Mouse (Mus musculus): ENCODE results near the gene Cebpb.

Cebpb gene

GRCm38 (mm10) chr2:167721159-167721882, 32.6 kb downstream of the Cebpb start:
- DNase-seq (ENCODE audit: low read depth) = no peak

GRCm38 (mm10) chr2:167722538-167722937, 33.8 kb downstream of the Cebpb start:
- no peak for DNase-seq (ENCODE audit: low read depth)

- no peak for DNase-seq (ENCODE audit: low read depth)
These were observed 35.0 kb downstream of the Cebpb start for GRCm38 (mm10) chr2:167723589-167724206.

- DNase-seq (ENCODE audit: low read depth) = no peak
These were observed 37.2 kb downstream of the Cebpb start for GRCm38 (mm10) chr2:167725879-167726278.

- no peak for DNase-seq (ENCODE audit: low read depth)
These were observed 38.4 kb downstream of the Cebpb start for GRCm38 (mm10) chr2:167727161-167727560.

- DNase-seq (ENCODE audit: low read depth) = no peak
These were observed 41.3 kb downstream of the Cebpb start for GRCm38 (mm10) chr2:167730036-167730435.

- DNase-seq (ENCODE audit: low read depth) = no peak
These were observed 42.4 kb downstream of the Cebpb start for GRCm38 (mm10) chr2:167731149-167731548.

- no peak for DNase-seq (ENCODE audit: low read depth)
These were observed 46.1 kb downstream of the Cebpb start for GRCm38 (mm10) chr2:167734861-167735260.

GRCm38 (mm10) chr2:167739030-167739429, 50.3 kb downstream of the Cebpb start:
- no peak for DNase-seq (ENCODE audit: low read depth)

All from c-Kit-positive CD71-positive TER-119-negative erythroid progenitor cells, embryonic 14.5 days (primary cell).